Mouse (Mus musculus): Measurements from ENCODE around the gene Eno3.

Gene Eno3

DNA sequence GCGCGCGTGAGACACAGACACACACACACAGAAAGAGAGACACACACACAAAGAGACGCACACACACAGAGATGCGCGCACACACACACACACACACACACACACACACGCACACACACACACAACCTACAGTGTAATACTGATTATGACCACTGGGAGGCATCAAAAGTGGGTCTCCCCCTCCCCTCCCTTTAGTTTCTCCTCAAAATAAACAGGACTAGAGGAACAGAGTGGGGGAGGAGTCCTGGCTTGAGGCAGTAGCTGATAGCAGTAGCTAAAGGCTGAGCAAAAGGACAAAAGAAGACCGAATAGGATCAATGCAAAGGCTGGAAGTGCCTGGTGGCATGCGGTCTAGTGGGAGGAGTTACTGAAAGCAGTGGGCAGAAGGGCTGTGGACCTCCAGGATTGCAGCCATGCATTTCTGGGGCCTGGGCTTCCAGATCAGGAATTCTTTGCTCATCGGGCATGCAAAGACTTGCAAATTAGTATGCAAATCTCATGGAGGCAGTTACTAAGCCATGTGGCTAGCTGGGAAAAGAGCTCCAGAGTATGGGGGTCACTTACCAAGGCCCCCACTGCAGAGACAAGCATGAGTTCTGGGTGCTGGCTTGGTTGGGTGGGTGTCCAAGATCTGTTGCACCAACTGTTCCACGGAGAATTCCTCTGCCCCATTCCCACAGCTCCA lies 25.0 kb downstream of the Eno3 start:
- DNase-seq (ENCODE audit: low spot score) = peak; percentile 60

DNA sequence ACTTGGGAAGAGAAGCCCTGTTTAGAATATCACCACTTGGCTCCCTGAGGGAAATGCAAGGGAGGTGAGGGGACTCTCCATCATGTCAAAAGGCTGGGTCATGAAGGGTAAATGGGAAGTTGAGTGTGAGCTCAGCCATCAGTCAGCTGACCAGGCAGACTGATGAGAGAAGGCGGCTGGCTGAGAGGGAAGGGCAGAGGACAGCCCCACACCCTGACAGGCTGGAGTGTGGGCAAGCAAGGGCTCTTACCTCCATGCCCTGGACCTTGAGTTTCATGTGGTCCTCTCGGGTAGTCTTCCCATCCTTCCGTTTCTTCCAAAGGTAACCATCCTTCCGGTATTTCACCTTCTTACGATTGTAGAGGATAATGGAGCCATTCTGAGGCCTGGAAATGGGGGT lies 26.6 kb downstream of the Eno3 start:
- no peak for DNase-seq (ENCODE audit: low spot score)

DNA sequence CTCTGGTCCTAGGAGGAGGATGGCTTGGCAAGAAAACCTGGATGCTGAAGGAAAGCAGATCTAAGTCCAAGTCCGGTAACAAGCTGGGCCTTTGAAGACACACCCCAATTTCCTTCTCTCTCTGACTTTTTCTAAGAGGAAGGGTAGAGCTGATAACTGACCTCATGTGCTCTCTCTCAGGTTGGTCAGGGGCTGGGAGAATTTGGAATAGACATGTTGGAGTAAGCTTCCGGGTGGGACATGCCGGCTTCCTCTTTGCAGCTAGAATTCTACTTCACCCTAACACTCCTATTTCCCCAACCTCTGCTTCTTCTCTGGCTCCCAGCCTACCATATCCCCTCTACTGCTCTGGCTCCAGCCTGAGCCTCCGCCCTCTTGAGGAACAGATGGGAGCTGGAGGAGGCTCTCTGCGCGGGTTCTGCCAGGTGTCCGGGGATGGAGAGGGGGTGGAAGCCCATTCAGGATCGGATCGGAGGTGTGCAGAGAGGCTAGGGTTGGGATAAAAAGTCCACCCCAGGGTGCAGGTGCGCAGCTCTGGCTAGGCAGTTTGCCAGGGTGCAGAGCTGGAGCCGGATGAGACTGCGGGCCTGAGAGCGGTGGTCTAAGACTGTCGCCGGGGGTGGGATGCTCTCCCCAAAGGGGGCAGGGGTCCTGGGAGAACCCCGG lies 30.0 kb downstream of the Eno3 start:
- peak; percentile 65 for DNase-seq (ENCODE audit: low spot score)

DNA sequence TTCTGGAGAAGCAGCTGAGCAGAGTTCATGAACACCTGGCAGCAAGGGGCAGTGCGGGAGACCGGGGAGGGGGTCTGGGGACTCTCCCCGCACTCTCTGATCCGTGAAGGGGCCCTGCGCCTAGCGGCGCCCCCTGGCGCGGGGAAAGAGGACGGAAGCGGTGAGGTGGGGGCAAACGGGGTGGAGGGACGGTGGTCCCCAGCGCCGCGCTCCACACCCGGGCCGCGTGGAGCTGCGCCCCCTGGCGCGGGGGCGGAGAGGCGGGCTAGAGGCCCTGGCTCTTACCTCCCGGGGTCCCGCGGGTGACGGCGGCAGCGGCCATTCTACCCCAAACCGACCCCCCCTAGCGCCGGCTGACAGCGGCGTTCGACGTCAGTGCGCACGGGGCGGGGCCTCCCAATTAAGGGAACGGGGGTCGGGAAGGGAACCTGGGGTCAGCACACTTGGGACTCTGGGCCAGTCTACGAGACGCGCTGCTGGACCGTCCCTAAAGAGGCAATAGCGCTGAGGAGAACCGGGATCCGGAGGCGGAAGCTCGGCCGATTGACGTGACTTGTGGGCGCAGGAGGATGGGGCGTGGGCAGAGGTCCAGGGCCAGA lies 30.7 kb downstream of the Eno3 start, which contains the start of gene Camta2:
Camta2 (minus strand) TSS at position 505 of the 599 bp plus-strand sequence.
- DNase-seq (ENCODE audit: low spot score) = peak; percentile 87

DNA sequence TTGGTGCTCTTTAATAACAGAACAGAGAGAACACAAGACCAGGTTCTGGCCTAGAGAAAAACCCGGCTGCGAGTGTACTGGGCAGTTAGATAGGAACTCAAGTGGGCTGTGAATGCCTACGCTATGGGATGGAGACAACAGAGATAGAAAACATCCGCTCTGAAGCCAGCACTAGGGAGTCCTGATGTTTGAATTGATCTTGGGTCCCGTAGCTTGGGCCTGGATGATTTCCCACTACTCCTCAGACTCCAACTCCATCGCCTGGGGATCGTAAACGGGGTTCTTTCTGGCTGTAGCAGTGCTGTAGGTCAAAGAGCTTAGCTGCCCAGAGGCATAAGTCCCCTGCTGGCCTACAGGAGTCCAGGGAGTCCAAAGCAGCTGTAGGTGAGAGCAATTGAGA lies 31.4 kb downstream of the Eno3 start:
- DNase-seq (ENCODE audit: low spot score) = no peak

DNA sequence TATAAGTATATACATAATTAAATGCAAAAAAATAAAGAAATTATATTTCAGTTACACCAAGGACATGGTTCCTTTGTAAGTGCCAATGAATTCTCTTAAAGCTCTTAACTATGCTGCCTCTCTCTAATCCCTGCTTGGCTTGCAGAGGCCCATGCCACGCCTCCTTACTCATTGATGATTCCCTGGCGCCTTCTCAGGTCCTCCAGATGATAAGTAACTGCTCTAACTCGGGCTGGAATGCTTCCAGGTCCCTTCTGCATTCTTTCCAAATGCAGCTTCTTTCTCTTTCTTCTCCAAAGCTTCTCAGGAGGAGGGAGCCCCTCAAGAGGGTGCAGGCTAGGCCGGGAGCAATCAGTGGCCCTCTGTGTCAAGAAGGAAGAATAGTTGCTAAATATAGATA lies 32.6 kb downstream of the Eno3 start:
- DNase-seq (ENCODE audit: low spot score) = no peak

DNA sequence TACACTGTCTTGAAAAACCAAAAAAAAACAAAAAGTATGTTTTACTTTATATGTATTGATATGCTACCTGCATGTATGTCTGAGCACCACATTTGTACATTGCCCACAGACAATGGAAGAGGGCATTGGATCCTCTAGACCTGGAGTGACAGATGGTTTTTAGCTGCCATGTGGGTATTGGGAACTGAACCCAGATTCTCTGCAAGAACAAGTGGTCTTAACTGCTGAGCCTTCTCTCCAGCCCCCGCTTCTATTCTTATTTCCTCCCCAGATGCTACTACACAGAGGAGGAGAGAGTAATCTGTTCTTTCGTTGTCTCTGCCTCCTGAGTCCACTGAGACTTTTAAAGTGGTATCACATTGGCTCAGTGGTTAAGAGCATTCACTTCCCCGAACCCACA lies 36.5 kb downstream of the Eno3 start:
- peak; percentile 56 for DNase-seq (ENCODE audit: low spot score)

DNA sequence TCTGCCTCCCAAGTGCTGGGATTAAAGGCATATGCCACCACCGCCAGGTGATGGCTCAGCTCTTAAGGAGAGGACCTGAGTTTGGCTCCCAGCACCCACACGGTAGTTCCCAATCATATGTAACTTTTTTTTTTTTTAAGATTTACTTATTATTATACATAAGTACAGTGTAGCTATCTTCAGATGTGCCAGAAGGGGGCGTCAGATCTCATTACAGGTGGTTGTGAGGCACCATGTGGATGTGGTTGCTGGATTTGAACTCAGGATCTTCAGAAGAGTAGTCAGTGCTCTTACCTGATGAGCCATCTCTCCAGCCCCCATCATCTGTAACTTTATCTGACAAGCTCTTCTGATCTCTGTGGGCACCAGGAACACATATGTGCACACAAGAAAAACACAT lies 40.4 kb downstream of the Eno3 start:
- DNase-seq (ENCODE audit: low spot score) = no peak

DNA sequence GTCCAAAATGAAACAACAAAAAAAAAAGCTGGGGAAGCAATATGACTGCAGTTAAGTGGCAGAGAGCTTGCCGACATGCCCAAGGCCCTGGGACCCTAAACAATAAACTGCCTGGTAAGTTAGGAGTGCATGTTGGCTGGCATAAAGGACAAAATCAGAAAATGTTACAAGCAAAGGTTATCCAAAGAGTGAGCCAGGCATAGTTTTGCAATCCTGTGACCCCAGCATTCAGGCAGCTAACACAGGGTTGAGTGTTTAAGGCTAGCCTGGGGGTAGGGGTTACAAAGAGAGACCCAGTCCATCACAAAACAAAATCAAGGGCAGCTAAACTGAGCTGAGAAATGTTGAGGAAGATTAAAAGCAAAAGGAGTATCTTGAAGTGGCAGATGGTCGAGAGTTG lies 42.0 kb downstream of the Eno3 start:
- DNase-seq (ENCODE audit: low spot score) = no peak

DNA sequence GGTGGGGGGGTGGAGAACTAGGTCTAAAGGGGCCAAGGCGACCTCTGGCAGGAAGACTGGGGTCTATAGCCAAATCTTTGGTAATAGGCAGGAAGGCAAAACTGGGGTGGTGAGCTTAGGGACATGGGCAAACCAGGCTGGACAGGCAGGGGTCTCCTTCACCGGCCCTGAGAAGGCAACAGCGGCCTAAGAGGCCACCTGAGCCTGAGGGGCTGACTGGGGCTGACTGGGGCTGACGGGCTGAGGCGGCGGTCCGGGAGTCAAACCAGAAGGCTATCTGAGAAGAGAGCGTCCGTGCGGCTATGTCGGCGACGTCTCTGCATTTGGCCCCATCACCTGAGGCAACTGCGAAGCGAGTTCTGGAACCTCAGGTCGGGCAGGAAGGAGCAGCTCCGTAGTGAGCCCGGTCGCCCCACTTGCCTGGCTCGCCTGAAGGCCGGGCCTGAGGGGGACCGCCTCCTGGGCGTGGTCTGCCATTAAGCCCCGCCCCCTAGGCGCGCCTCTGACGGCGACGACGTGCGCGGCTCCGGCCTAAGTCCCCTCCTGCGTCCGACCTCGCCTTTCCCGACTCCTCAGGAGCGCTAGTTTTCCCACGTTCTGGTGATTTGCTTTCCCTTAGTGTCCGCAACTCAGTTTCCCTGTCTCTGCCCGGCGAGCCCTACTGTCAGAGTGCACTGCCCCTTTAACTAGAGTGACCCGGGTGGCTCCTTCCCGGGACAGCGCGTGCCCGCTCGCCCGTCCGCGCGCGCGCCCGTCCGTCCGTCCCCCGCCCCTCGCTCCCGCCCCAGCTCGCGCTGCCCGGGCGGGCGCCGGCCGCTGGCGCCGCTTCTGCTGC lies 42.9 kb downstream of the Eno3 start, which contains the start of the genes Inca1 and Kif1c:
Inca1 (minus strand) TSS at position 434 of the 835 bp plus-strand sequence.
Kif1c (plus strand) TSS at position 827 of the 835 bp plus-strand sequence.
- peak; percentile 94 for DNase-seq (ENCODE audit: low spot score)

DNA sequence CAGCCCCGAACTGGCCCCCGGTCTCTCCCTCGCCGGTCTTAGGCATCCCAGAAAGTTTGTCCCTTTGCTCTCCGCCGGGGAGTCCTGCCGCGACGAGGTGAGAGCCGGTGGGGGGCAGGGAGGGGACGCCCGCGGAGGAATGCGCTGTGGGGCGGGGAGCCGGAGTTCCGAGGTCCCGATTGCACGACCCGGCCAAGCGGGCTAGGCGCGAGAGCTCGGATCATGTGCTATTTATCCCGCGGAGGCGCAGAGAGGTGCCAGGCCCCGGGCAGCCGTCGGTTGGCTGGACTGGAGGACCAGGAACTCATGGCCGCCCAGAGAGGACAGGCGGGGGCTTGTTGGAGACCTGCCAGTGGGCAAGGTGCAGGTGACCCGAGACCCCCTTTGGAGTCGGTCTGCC lies 43.6 kb downstream of the Eno3 start:
- DNase-seq (ENCODE audit: low spot score) = peak; percentile 69

DNA sequence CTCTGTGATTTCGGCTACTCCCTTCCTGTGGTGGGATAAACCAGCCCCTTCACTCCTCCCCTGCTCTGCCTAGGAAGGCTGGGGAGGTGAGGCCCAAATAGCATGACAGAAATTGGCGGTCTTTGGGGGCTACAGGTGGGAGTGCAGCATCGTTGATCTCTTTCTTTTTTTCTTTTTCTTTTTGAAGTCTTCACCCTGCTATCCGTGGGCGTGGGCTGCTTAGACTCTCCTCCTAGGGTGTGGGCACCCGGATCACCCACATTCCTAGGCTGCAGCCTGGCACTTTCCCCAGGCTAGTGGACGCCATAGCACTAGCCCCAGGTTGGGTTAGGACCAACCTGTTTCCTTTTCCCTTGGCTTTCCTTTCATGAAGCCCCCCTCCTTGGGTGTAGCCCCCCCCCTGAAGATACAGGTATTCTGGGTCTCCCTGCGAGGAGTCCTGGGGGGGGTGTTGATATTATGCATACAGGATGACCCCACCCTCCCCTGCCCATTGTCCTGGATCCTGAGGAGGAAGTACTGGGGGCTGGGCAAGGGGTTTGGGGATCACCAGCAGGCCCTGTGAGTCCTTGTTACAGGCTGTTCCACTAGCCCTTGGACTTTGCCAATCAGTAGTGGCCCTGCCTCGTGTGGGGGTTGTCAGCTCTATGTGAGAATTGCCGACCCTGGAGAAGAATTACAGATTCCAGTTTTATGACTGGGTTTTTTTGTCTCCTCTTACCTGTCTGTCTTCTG lies 44.4 kb downstream of the Eno3 start:
- no peak for DNase-seq (ENCODE audit: low spot score)

DNA sequence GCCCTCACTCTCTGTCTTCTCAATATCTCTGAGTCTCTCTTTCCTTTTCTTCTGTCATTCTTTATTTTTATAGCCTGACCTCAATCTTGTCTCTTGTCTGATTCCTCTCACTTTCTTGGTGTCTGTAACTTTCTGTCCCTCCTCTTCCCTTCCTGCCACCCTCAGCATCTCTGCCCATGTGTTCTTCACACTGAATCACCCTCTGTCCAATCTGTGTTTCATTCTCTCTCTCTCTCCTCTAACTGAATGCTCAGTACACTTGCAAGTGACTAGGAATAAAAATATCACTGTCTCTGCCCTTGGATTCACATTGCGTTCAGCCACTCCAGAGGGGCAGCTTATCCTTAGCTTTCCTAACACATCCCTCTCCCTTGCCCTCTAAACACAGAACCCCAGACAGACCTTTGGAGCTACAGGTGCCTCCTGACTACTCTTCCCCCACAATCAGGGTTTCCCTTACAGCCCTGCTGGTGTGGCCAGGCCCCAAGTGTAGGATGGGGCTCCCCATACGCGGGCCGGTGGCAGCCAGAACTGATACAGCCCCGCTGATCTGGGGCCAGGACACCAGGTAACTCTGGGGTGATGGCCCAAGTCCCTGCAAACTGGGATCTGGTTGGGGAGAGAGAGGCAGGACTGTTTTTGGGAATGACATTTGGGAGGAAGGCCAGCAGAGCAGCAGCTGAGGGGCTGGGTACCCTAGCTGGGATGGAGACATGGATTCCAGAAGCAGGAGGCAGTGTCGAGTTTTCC lies 45.2 kb downstream of the Eno3 start:
- DNase-seq (ENCODE audit: low spot score) = no peak

DNA sequence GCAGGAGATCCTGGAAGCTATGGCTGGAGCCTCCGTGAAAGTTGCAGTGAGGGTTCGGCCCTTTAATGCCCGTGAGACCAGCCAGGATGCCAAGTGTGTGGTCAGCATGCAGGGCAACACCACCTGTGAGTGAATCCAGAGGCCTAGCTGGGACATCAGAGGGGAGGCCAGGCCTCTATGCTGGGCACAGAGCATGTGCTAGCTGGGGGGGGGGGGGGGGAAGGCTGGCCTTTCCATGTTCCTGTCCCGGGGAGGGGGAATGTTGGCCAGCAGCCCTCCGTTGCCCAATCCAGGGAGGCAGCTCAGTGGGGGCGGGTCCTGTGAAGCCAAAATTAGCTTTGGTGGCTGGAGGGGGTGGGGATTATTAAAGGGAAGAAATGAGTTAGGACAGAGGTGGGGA lies 45.8 kb downstream of the Eno3 start:
- no peak for DNase-seq (ENCODE audit: low spot score)

DNA sequence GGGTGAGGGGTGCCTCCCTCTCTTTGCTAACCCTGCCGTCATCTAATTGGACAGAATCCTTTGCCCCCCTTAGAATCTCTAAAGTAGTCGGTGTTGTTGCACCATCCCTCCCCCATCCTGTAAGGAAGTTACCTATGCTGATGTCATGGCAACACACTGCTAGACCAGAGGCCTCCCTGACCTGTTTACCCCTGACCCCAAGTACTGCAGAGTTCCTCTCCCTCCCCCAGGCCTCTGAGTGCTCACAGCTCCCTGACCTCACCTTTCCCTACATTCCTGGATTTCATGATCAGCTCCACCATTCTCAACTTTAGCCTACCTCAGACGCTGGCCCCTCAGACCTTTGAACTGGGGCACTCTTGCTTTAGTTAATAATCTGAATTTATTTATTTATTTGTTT lies 49.1 kb downstream of the Eno3 start:
- DNase-seq (ENCODE audit: low spot score) = no peak

DNA sequence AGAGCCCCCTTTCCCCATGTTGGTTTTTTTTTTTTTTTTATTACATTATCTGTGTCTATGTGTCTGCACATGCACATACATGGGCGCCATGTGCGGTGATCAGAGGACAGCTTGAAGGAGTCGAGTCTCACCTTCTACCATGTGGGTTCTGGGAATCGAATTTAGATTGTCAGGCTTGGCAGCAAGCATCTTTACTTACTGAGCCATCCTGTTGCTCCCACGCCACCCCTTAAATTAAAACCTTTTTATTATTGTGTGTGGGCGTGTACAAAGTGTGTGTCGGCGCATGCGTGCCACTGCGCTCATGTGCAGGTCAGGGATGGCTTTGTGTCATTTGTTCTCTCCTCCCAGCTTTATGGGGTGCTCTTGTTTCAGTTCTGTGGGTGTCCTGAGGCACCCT lies 54.0 kb downstream of the Eno3 start:
- DNase-seq (ENCODE audit: low spot score) = peak; percentile 49
